Mouse (Mus musculus) brain, embryonic 14.5 days (tissue): ENCODE measurements around the gene Ttll11.

Experiments
- CTCF ChIP-seq: fragments of 200-500 bp; IDR thresholded peaks from 2 replicates; pipeline ENCODE4 v1.5.1; 2012; ENCODE audit warnings: inconsistent platforms, mild to moderate bottlenecking, moderate library complexity, borderline replicate concordance; ENCODE audit not compliant: insufficient read depth, insufficient read length; ENCODE audit errors: extremely low read depth
- POLR2A ChIP-seq: fragments of 200-500 bp; IDR thresholded peaks from 2 replicates; pipeline ENCODE4 v1.6.1; 2012; ENCODE audit warnings: mild to moderate bottlenecking, inconsistent platforms, borderline replicate concordance; ENCODE audit not compliant: poor library complexity, insufficient read depth, insufficient read length, severe bottlenecking; ENCODE audit errors: extremely low read depth

GRCm38 (mm10) chr2:35761458-35761857 is 218.3 kb downstream of the Ttll11 start:
- TF ChIP-seq CTCF = no peak
- no peak for TF ChIP-seq POLR2A
